ENCODE assay signal across 8 mouse cellular contexts in genomic region chr2:77589205-77589901, GRCm38 (mm10).
DNase-seq lines count a peak whose midpoint lies in the region; ATAC-seq lines count a peak whose summit lies in the region.

No protein-coding gene starts in this region.

- 84% methylated on average over 12 of the region's 12 CpGs for WGBS in midbrain, embryonic 13.5 days
- 93% methylated on average over 12 of the region's 12 CpGs for WGBS in midbrain, embryonic 10.5 days
- WGBS in neural tube, embryonic 15.5 days = 61% methylated on average over 12 of the region's 12 CpGs

- peaks cover 8% of the 10 kb centered on the region; the same call in 1 of the 2 replicates for H3K9me3 ChIP-seq in midbrain, embryonic 13.5 days
- 0 out of 2 replicates have a peak, but pooled peaks cover 4% of the 10 kb centered on the region for H3K9me3 ChIP-seq in midbrain, embryonic 10.5 days (replicated peaks)
- 0 out of 2 replicates have a peak, but pooled peaks cover 3% of the 10 kb centered on the region for H3K9me3 ChIP-seq in neural tube, embryonic 15.5 days (replicated peaks)

- no peak for DNase-seq in midbrain, embryonic 10.5 days (ENCODE audit: low spot score)
- DNase-seq in cerebellum, postnatal 4 days (ENCODE audit: low spot score in 2 of 2) = peak; percentile 43 to 85
- DNase-seq in heart, postnatal 4 days = peak; percentile 83
- no peak for DNase-seq in embryo, embryonic 9.5 days (ENCODE audit: extremely low spot score)
- no peak for DNase-seq in thymus, adult 18-20 months
- no peak for DNase-seq in lung, postnatal 14 days

- no peaks in the 10 kb centered on the region for H3K27me3 ChIP-seq in midbrain, embryonic 13.5 days
- no peaks in the 10 kb centered on the region for H3K27me3 ChIP-seq in midbrain, embryonic 10.5 days (ENCODE audit: low read depth, poor library complexity, severe bottlenecking)
- H3K27me3 ChIP-seq in neural tube, embryonic 15.5 days (replicated peaks) = no peaks in the 10 kb centered on the region

- ATAC-seq in midbrain, embryonic 13.5 days = 0 out of 2 replicates have a peak, but pooled peaks have one; percentile 62
- ATAC-seq in neural tube, embryonic 15.5 days (ENCODE audit: low FRiP score) = peak; percentile 35; the same call in 1 of the 2 replicates

- H3K4me2 ChIP-seq in midbrain, embryonic 13.5 days (replicated peaks) = no peak overlapping the region
- no peak overlapping the region for H3K4me2 ChIP-seq in neural tube, embryonic 15.5 days

- no peaks in the 10 kb centered on the region for H3K36me3 ChIP-seq in midbrain, embryonic 13.5 days
- no peaks in the 10 kb centered on the region for H3K36me3 ChIP-seq in midbrain, embryonic 10.5 days
- no peaks in the 10 kb centered on the region for H3K36me3 ChIP-seq in neural tube, embryonic 15.5 days

- H3K4me1 ChIP-seq in midbrain, embryonic 13.5 days (replicated peaks) = no peaks in the 10 kb centered on the region; the same call in 1 of the 2 replicates
- no peaks in the 10 kb centered on the region for H3K4me1 ChIP-seq in midbrain, embryonic 10.5 days
- H3K4me1 ChIP-seq in neural tube, embryonic 15.5 days = no peaks in the 10 kb centered on the region

- no peak overlapping the region for H3K4me3 ChIP-seq in midbrain, embryonic 13.5 days (replicated peaks)
- no peak overlapping the region for H3K4me3 ChIP-seq in midbrain, embryonic 10.5 days
- H3K4me3 ChIP-seq in neural tube, embryonic 15.5 days (replicated peaks) = no peak overlapping the region

- no peak overlapping the region for H3K9ac ChIP-seq in midbrain, embryonic 13.5 days (replicated peaks)
- no peak overlapping the region for H3K9ac ChIP-seq in neural tube, embryonic 15.5 days (replicated peaks)

- H3K27ac ChIP-seq in midbrain, embryonic 13.5 days = no peak overlapping the region
- H3K27ac ChIP-seq in midbrain, embryonic 10.5 days (replicated peaks) = no peak overlapping the region
- H3K27ac ChIP-seq in neural tube, embryonic 15.5 days (replicated peaks) = no peak overlapping the region

Comparison
In these comparisons a context has a peak if more than half of its experiments do, and no peak if none do; other contexts are left out.
1. DNase-seq: peak in cerebellum, postnatal 4 days (2 of 2) and heart, postnatal 4 days (single experiment); none in midbrain, embryonic 10.5 days (single experiment), embryo, embryonic 9.5 days (single experiment), thymus, adult 18-20 months (0 of 2) and lung, postnatal 14 days (single experiment).